Mouse (Mus musculus) lung, adult 2 months (tissue): ENCODE results near the gene Apoa5.

ENCODE experiments used
- CTCF ChIP-seq: fragments of 200-500 bp; IDR thresholded peaks from 2 replicates; pipeline ENCODE4 v1.5.1; 2011; ENCODE audit warnings: mild to moderate bottlenecking, low read length, control low read depth; ENCODE audit not compliant: insufficient read depth
- POLR2A ChIP-seq: fragments of 200-500 bp; IDR thresholded peaks from 2 replicates; pipeline ENCODE4 v1.6.1; 2011; ENCODE audit warnings: low read depth, mild to moderate bottlenecking, control low read depth, low read length, borderline replicate concordance; ENCODE audit errors: extremely low read depth

DNA sequence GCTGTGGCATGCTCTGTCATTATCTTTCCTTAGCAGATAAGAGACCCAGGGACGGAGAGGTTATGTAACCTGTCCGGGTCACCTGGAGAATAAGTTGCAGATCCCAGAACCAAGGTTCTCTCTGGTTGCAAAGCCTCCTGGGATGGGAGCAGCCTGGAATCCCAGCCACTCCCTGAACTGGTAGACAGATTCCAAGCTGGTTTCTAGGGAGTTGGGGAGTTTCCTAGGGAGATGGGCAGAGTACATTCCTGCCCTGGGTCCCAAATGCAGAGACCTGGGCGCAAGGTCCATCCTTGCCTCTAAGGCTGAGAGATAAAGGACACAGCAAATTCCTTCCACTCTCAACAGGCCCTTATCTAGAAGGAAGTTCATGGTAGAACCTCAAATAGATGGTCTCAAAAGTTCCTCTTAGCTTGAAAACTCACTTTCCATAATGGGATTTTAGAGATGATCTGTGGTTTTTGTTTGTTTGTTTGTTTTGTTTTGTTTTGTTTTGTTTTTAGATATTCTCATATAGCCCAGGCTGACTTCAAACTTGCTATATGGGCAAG is 41.3 kb upstream of the Apoa5 start:
- TF ChIP-seq CTCF (no peak), POLR2A (no peak)
